Mouse (Mus musculus) stomach, postnatal 0 days (tissue): ENCODE measurements around the gene Gpbar1. TPM values are rescaled to one million over a fixed set of nuclear protein-coding genes. Genes with fewer than 3 reads are reported as not detected.

Experiments used
- ATAC-seq: fragments of 200-750 bp; cut with Nextera tagmentation; 2 replicates; pipeline ENCODE4 v1.8.0; 2017; ENCODE audit not compliant: low FRiP score, low TSS enrichment
- DNase-seq: peaks from one replicate; pipeline ENCODE4 v3.0.0-alpha.2; 2016; ENCODE audit warnings: low spot score
- H3K27ac ChIP-seq: fragments of 300-500 bp; sonication (generic); replicated peaks from 2 replicates; pipeline ENCODE4 v1.5.1; 2014; ENCODE audit warnings: mild to moderate bottlenecking, control low read depth
- H3K27me3 ChIP-seq: fragments of 300-500 bp; sonication (generic); 2 replicates; pipeline ENCODE4 v1.6.1; 2014; ENCODE audit warnings: low read length; ENCODE audit not compliant: control insufficient read depth, insufficient read depth
- H3K36me3 ChIP-seq: fragments of 300-500 bp; sonication (generic); 2 replicates; pipeline ENCODE4 v1.6.1; 2014; ENCODE audit warnings: low read length, mixed read lengths; ENCODE audit not compliant: control insufficient read depth, insufficient read depth
- H3K4me1 ChIP-seq: fragments of 300-500 bp; sonication (generic); replicated peaks from 2 replicates; pipeline ENCODE4 v1.6.1; 2014; ENCODE audit warnings: antibody characterized with exemption; ENCODE audit not compliant: control insufficient read depth, insufficient read depth
- H3K4me2 ChIP-seq: fragments of 300-500 bp; sonication (generic); replicated peaks from 2 replicates; pipeline ENCODE4 v1.6.1; 2014; ENCODE audit warnings: low read depth, mild to moderate bottlenecking, control low read depth, moderate library complexity
- H3K4me3 ChIP-seq: fragments of 300-500 bp; sonication (generic); 2 replicates; pipeline ENCODE4 v1.5.1; 2014; ENCODE audit warnings: low read depth, low read length, control low read depth
- H3K9ac ChIP-seq: fragments of 300-500 bp; sonication (generic); 2 replicates; pipeline ENCODE4 v1.6.1; 2014; ENCODE audit warnings: mild to moderate bottlenecking, low read length, control low read depth, mixed read lengths
- H3K9me3 ChIP-seq: fragments of 300-500 bp; sonication (generic); 2 replicates; pipeline ENCODE4 v1.6.1; 2016; ENCODE audit warnings: low read length; ENCODE audit not compliant: control insufficient read depth
- CTCF ChIP-seq: IDR thresholded peaks from 2 replicates; pipeline ENCODE4 v1.5.1; 2016; ENCODE audit warnings: antibody characterized with exemption, low read depth, mild to moderate bottlenecking, moderate library complexity
- EP300 ChIP-seq: optimal IDR thresholded peaks from 2 replicates; pipeline ENCODE3; 2016; ENCODE audit warnings: antibody characterized with exemption
- WGBS: fragments of 180-500 bp; shearing (Covaris S2); extraction: QIAGEN DNeasy Blood & Tissue Kit; methylation state at CpG from one replicate; pipeline ENCODE4 v1.1.7; 2014; 5-methylcytosine and 5-hydroxymethylcytosine counted together
- polyA plus RNA-seq: library from polyadenylated mRNA; unstranded; fragments of >200 nt; fragmentation: Nextera tagmentation; extraction: Ambion mirVana; gene quantifications from 2 replicates; pipeline ENCODE4 v1.2.1, GENCODE M21; 2015

Gpbar1 gene
- polyA plus RNA-seq, 1 experiment from 2014 or later, result 0.63 TPM

DNA sequence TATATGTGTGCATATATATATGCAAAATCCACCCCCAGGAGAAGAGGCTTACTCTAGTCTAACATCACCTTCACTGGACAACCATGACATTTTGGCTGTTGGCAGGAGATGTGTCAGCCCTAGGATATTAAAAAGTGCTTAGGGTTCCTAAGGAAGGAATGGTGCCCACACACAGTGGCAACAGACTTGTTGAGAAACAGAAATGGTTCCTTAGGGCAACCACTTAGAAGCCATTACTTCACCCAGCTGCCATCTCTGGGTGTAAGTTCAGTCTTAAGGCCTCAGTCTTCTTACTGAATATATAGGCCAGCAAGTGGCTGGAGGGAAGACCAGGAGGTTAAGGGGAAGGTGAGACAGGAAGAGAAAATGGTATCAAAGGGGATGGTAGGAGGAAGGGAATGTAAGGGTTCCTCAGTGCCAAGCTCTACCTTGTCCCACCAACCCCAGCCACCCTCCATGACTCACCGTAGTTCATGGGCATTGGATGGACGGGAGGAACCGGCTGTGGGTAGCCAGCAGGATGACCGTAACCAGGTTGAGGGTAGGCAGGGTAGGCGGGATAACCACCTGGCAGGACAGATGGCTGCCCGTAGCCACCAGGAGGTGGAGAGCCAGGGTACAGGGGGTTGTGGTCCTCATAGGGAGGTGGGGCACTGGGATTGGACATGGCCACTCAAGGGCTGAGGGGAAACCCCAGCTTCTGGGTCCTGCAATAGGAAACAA, 16.5 kb downstream of the Gpbar1 start:
- no peaks in the 10 kb centered on the region for H3K9me3 ChIP-seq
- peaks cover 18% of the 10 kb centered on the region for H3K36me3 ChIP-seq
- peak; percentile 20; the same call in 1 of the 2 replicates for ATAC-seq
- no peak for DNase-seq
- H3K27ac ChIP-seq, result peak overlapping the region; percentile 100
- peak overlapping the region; percentile 64 for H3K9ac ChIP-seq
- peaks cover 44% of the 10 kb centered on the region for H3K4me1 ChIP-seq
- TF ChIP-seq CTCF (no peak), EP300 (no peak)
- H3K27me3 ChIP-seq, result no peaks in the 10 kb centered on the region
- no peak overlapping the region for H3K4me3 ChIP-seq
- 73% methylated on average over 6 of the region's 6 CpGs for WGBS
- H3K4me2 ChIP-seq, result peak overlapping the region; percentile 61

DNA sequence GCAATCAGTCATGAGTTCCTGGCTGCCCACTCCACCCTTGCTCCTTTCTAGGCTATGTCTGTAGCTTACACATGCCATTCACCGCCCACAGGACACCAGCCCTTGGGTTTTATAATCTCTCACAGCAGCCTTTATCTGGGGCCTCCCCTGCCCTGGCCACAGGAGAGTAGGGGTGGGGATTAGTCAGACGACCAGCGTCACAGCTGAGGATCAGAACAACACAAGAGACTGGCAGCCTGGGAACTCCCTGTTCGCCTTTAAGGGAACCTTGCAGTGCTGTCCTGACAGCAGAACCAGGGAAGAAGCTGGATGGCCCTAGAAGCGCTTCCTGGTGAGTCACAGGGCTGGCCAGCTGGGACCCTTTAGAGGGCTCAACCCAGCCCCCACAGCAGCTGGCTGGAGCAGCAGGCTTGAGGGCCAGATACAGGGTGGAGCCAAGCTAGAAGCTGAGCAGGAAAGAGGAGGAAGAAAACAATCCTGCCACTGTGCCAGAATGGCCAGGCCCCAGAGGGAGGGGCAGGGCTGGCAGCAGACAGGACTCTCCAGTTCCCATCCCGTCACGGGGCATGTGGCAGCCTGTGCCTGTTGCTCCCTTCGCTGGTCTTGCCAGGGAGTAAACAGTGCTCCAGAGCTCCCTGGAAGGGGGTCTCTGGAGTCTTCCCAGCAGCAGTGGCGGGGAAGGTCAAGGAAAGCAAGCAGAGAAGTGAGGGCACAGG, 17.3 kb downstream of the Gpbar1 start:
- 5% methylated on average over 9 of the region's 9 CpGs for WGBS
- Histone ChIP-seq H3K9me3 (no peaks in the 10 kb centered on the region), H3K4me2 (peak overlapping the region; percentile 61), H3K27ac (peak overlapping the region; percentile 100), H3K27me3 (no peaks in the 10 kb centered on the region), H3K4me3 (peak overlapping the region; percentile 19; the same call in 1 of the 2 replicates), H3K9ac (peak overlapping the region; percentile 64), H3K36me3 (peaks cover 16% of the 10 kb centered on the region), H3K4me1 (peaks cover 44% of the 10 kb centered on the region)
- DNase-seq, result peak; percentile 94
- TF ChIP-seq EP300, result peak; percentile 94
- no peak for TF ChIP-seq CTCF
- ATAC-seq, result peak; percentile 90

DNA sequence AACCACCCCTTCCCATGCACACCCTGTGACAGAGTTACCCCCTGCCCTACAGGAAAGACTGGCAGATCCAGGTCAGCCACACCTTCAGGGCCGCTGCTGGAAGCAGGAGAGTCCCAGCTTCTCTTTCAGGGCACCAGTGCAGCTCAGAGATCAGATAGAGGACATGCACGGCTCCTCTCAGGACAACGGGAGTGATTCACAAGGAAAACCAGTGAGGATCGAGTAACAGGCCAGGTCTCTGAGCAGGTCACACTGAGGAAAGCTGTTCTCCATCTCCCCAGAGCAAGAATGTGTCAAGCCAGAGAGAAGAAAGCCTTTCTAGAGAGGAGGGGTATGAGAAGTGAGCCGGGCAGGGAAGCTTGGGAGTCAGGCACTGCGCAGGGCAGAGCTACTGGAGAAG, 18.1 kb downstream of the Gpbar1 start:
- Histone ChIP-seq H3K4me3 (no peak overlapping the region), H3K9ac (peak overlapping the region; percentile 64), H3K9me3 (no peaks in the 10 kb centered on the region), H3K27ac (peak overlapping the region; percentile 100), H3K27me3 (no peaks in the 10 kb centered on the region), H3K4me2 (peak overlapping the region; percentile 61), H3K36me3 (peaks cover 10% of the 10 kb centered on the region), H3K4me1 (peaks cover 44% of the 10 kb centered on the region)
- WGBS, result 6% methylated on average over 6 of the region's 6 CpGs
- DNase-seq (peak; percentile 63), ATAC-seq (no peak; the same call in 1 of the 2 replicates)
- TF ChIP-seq EP300 (no peak), CTCF (no peak)

DNA sequence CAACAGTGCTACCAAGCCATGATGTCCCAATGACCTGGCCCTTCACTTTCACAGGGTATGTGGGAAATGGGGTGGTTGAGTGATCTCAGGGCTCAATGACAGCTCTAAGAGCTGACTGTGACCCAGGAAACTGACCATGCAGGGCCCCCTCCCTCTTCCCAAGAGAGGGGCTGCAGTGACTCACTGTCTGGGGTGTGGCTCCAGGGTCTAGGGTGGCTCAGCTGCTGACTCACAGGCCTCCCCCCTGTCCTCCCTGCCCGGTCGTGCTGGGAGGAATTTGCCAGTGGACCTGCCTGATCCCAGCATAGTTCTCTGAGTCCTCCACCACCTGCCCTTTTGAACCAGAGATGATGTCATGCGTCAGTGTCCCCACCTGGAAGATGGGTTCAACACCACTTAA, 18.9 kb downstream of the Gpbar1 start:
- H3K4me2 ChIP-seq, result peak overlapping the region; percentile 61
- peak overlapping the region; percentile 100 for H3K27ac ChIP-seq
- no peaks in the 10 kb centered on the region for H3K9me3 ChIP-seq
- TF ChIP-seq CTCF, result no peak
- TF ChIP-seq EP300, result no peak
- H3K4me1 ChIP-seq, result peaks cover 44% of the 10 kb centered on the region
- H3K36me3 ChIP-seq, result peaks cover 5% of the 10 kb centered on the region
- WGBS, result 25% methylated on average over 3 of the region's 3 CpGs
- H3K27me3 ChIP-seq, result no peaks in the 10 kb centered on the region
- ATAC-seq (0 out of 2 replicates have a peak, but pooled peaks have one; percentile 8), DNase-seq (peak; percentile 71)
- no peak overlapping the region for H3K4me3 ChIP-seq
- H3K9ac ChIP-seq, result peak overlapping the region; percentile 31; the same call in 1 of the 2 replicates

DNA sequence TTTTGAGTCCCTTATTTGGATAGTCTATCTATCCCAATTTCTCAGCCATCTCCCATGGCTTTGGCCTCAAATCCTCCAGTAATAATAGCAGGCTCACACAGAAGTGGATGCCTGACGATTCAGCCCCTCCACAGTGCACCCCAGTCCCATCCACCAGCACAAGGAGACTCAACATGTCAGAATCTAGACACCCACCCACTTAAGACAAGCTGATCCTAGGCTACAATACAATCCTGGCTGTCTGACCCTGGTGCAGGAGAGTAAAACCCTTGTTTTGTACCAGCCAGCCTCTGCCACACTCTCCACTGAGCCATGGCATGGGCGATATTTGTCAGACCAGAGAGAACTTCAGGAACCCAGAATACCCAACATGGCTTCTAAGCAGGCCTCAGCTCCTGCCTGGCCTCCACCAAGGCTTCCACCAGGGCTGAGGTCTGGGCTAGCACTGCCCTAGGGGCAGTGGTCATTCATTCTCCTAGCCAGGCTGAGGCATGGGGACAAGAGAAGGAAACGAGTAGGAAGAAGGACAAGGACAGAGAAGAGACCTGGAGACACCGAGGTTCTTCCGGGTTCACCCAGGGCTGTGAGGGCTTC, 19.9 kb downstream of the Gpbar1 start:
- Histone ChIP-seq H3K9me3 (no peaks in the 10 kb centered on the region), H3K9ac (peak overlapping the region; percentile 51; the same call in 1 of the 2 replicates), H3K4me3 (no peak overlapping the region), H3K27me3 (no peaks in the 10 kb centered on the region), H3K4me2 (peak overlapping the region; percentile 31), H3K4me1 (peaks cover 48% of the 10 kb centered on the region), H3K27ac (peak overlapping the region; percentile 100), H3K36me3 (peaks cover 3% of the 10 kb centered on the region; the same call in 1 of the 2 replicates)
- DNase-seq (no peak), ATAC-seq (no peak)
- WGBS, result 75% methylated on average over 5 of the region's 5 CpGs
- TF ChIP-seq EP300 (no peak), CTCF (no peak)
